Mouse (Mus musculus) kidney, adult 2 months (tissue): Measurements from ENCODE around the gene Slc25a5. TPM values are rescaled to one million over a fixed set of nuclear protein-coding genes. Genes with fewer than 3 reads are reported as not detected.
"Not testable (repeated sequence)": the region's sequence is repeated elsewhere in the genome, so short reads cannot be mapped to it uniquely, and the experiment has no call there.

Source experiments
- DNase-seq: peaks from one replicate; pipeline ENCODE4 v3.0.0; 2021
- H3K27ac ChIP-seq: fragments of 200-500 bp; 2 replicates; pipeline ENCODE4 v1.5.1; 2012; ENCODE audit warnings: low read depth, low read length, control low read depth, inconsistent platforms; ENCODE audit not compliant: insufficient read depth
- H3K27me3 ChIP-seq: fragments of 200-500 bp; replicated peaks from 2 replicates; pipeline ENCODE4 v1.6.1; 2012; ENCODE audit warnings: mild to moderate bottlenecking, moderate library complexity, low read length, inconsistent platforms; ENCODE audit not compliant: control insufficient read depth, insufficient read depth
- H3K36me3 ChIP-seq: fragments of 200-500 bp; 2 replicates; pipeline ENCODE4 v1.6.1; 2012; ENCODE audit warnings: mild to moderate bottlenecking, moderate library complexity, low read length, inconsistent platforms; ENCODE audit not compliant: control insufficient read depth, insufficient read depth
- H3K4me1 ChIP-seq: fragments of 200-500 bp; 2 replicates; pipeline ENCODE4 v1.6.1; 2011; ENCODE audit warnings: low read length; ENCODE audit not compliant: control insufficient read depth, insufficient read depth
- H3K4me3 ChIP-seq: fragments of 200-500 bp; 2 replicates; pipeline ENCODE4 v1.5.1; 2011; ENCODE audit warnings: mild to moderate bottlenecking, low read depth, low read length, control low read depth; ENCODE audit not compliant: insufficient read depth
- CTCF ChIP-seq: fragments of 200-500 bp; conservative IDR thresholded peaks from 2 replicates; pipeline ENCODE4 v1.5.1; 2011; ENCODE audit warnings: low read depth, mild to moderate bottlenecking, control low read depth, low read length, moderate library complexity, mixed read lengths; ENCODE audit not compliant: insufficient read depth, insufficient read length
- POLR2A ChIP-seq: fragments of 200-500 bp; IDR thresholded peaks from one replicate; pipeline ENCODE4 v1.6.1; 2011; ENCODE audit warnings: low read depth, low read length, control low read depth
- WGBS: fragments of 180-500 bp; shearing (Covaris S2); methylation state at CpG from one replicate; pipeline ENCODE4 v1.1.7; 2018; 5-methylcytosine and 5-hydroxymethylcytosine counted together
- polyA plus RNA-seq: library from polyadenylated mRNA; depleted of rRNA; stranded (reverse); fragments of >200 nt; gene quantifications from 2 replicates; pipeline ENCODE4 v1.2.3, GENCODE M21; 2012

The Slc25a5 gene
- polyA plus RNA-seq, 1 experiment, result 1,901 TPM

GRCm38 (mm10) chrX:36772591-36772990 lies 22.9 kb upstream of the Slc25a5 start:
- Histone ChIP-seq H3K4me1 (no peaks in the 10 kb centered on the region; the same call in 1 of the 2 replicates), H3K4me3 (no peak overlapping the region), H3K36me3 (no peaks in the 10 kb centered on the region), H3K27me3 (no peaks in the 10 kb centered on the region), H3K27ac (peak overlapping the region; percentile 64; the same call in 1 of the 2 replicates)
- 84% methylated on average over 6 of the region's 6 CpGs for WGBS
- DNase-seq, result no peak
- TF ChIP-seq POLR2A (no peak), CTCF (no peak)

- Histone ChIP-seq H3K27me3 (no peaks in the 10 kb centered on the region), H3K27ac (no peak overlapping the region), H3K4me3 (no peak overlapping the region), H3K36me3 (no peaks in the 10 kb centered on the region), H3K4me1 (no peaks in the 10 kb centered on the region; the same call in 1 of the 2 replicates)
- DNase-seq, result no peak
- WGBS, result 92% methylated on average over 5 of the region's 5 CpGs
- TF ChIP-seq POLR2A, result no peak
- no peak for TF ChIP-seq CTCF
These were observed 19.9 kb upstream of the Slc25a5 start for GRCm38 (mm10) chrX:36775520-36775919.

DNA sequence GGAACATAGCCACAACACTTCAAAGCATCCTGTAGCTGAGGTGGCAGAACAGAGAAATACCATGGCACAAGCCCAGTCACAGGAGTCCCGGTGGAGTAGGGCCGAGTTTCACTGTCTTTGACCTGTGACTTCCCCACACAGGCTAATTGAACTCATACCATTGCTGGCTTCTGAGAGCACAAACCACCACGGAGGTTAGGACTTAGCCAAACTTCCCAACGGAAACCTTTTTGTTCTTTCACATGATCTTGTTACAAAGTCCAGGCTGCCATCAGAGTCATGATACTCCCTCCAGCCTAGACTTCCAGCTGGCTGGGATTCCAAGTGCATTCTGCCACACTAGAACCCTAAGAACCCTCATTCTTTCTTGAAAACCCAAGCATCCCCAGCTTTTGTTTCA lies 17.8 kb upstream of the Slc25a5 start:
- H3K27ac ChIP-seq, result no peak overlapping the region
- H3K4me1 ChIP-seq, result no peaks in the 10 kb centered on the region
- no peak overlapping the region for H3K4me3 ChIP-seq
- 58% methylated on average over 4 of the region's 4 CpGs for WGBS
- no peak for TF ChIP-seq POLR2A
- TF ChIP-seq CTCF, result no peak
- no peaks in the 10 kb centered on the region for H3K36me3 ChIP-seq
- no peaks in the 10 kb centered on the region for H3K27me3 ChIP-seq
- peak; percentile 54 for DNase-seq

GRCm38 (mm10) chrX:36789360-36789759 lies 6.1 kb upstream of the Slc25a5 start:
- Histone ChIP-seq H3K27me3 (no peaks in the 10 kb centered on the region), H3K27ac (no peak overlapping the region), H3K4me1 (peaks cover 2% of the 10 kb centered on the region; the same call in 1 of the 2 replicates), H3K36me3 (no peaks in the 10 kb centered on the region), H3K4me3 (no peak overlapping the region)
- no peak for TF ChIP-seq POLR2A
- no peak for TF ChIP-seq CTCF
- DNase-seq, result peak; percentile 35
- WGBS, result 47% methylated on average over 4 of the region's 4 CpGs

- Histone ChIP-seq H3K36me3 (peaks cover 8% of the 10 kb centered on the region), H3K27ac (peak overlapping the region; percentile 42; the same call in 1 of the 2 replicates), H3K4me3 (no peak overlapping the region), H3K27me3 (no peaks in the 10 kb centered on the region), H3K4me1 (peaks cover 5% of the 10 kb centered on the region; the same call in 1 of the 2 replicates)
- TF ChIP-seq CTCF (no peak), POLR2A (no peak)
- DNase-seq, result peak; percentile 63
- 35% methylated on average over 5 of the region's 5 CpGs for WGBS
These were observed 880 bp upstream of the Slc25a5 start for GRCm38 (mm10) chrX:36794571-36794970.

DNA sequence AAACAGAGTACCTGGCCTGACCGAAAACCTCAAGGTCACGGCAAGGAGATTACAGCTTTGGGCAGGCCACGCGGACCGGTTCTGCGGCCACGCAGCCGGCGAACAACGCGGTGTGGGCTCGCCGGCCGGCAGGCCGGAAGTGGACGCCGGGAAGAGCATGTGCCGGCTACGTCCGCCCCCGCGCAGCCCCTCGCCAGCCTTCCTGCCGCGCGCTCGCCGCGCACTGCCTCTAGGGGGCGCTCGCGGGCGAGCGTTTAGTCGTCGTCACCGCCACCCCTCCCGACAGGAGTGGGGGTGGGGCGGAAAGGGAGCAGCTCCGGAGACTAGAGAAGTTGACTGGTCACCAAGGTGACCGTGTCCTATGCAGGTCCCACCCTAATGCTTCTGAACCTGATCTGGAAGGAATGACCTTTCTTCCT lies 721 bp downstream of the Slc25a5 start:
- Histone ChIP-seq H3K4me3 (peak overlapping the region; percentile 80), H3K27me3 (no peaks in the 10 kb centered on the region), H3K36me3 (peaks cover 8% of the 10 kb centered on the region), H3K27ac (peak overlapping the region; percentile 89), H3K4me1 (peaks cover 5% of the 10 kb centered on the region; the same call in 1 of the 2 replicates)
- peak; percentile 84 for DNase-seq
- TF ChIP-seq POLR2A (no peak), CTCF (peak; percentile 59)
- WGBS, result under 1% methylated on average over 40 of the region's 41 CpGs

- Histone ChIP-seq H3K27ac (peak overlapping the region; percentile 89), H3K4me3 (peak overlapping the region; percentile 80)
- H3K27me3 ChIP-seq, DNase-seq, H3K4me1 ChIP-seq, H3K36me3 ChIP-seq: not testable (repeated sequence)
- WGBS, result 17% methylated on average over 8 of the region's 8 CpGs
These were observed 1.3 kb downstream of the Slc25a5 start for GRCm38 (mm10) chrX:36796734-36797133.

- no peak for DNase-seq
- WGBS, result 24% methylated on average over 6 of the region's 6 CpGs
- H3K36me3 ChIP-seq, result peaks cover 8% of the 10 kb centered on the region
- TF ChIP-seq POLR2A (no peak), CTCF (no peak)
- no peaks in the 10 kb centered on the region for H3K27me3 ChIP-seq
- H3K4me3 ChIP-seq, result no peak overlapping the region
- H3K4me1 ChIP-seq, result peaks cover 4% of the 10 kb centered on the region; the same call in 1 of the 2 replicates
- H3K27ac ChIP-seq, result no peak overlapping the region
These were observed 3.9 kb downstream of the Slc25a5 start for GRCm38 (mm10) chrX:36799131-36799879.
